Mouse (Mus musculus) intestine, embryonic 14.5 days (tissue): Measurements from ENCODE around the gene Stn1. TPM values are rescaled to one million over a fixed set of nuclear protein-coding genes. Genes with fewer than 3 reads are reported as not detected.
"Not testable (repeated sequence)": the region's sequence is repeated elsewhere in the genome, so short reads cannot be mapped to it uniquely, and the experiment has no call there.

Experiments
- ATAC-seq: fragments of 200-750 bp; cut with Nextera tagmentation; replicated peaks from 2 replicates; pipeline ENCODE4 v1.8.0; 2017; ENCODE audit warnings: low read depth, moderate number of reproducible peaks, moderate TSS enrichment, moderate library complexity; ENCODE audit not compliant: low FRiP score, low TSS enrichment
- DNase-seq: peaks from one replicate; pipeline ENCODE4 v3.0.0-alpha.2; 2018; ENCODE audit warnings: low spot score
- H3K27ac ChIP-seq: fragments of 300-500 bp; sonication (generic); 2 replicates; pipeline ENCODE4 v1.5.1; 2014; ENCODE audit warnings: low read depth, mild to moderate bottlenecking, control low read depth
- H3K27me3 ChIP-seq: fragments of 300-500 bp; sonication (generic); replicated peaks from 2 replicates; pipeline ENCODE4 v1.6.1; 2014; ENCODE audit warnings: low read length, control low read depth; ENCODE audit not compliant: control insufficient read depth, insufficient read depth
- H3K36me3 ChIP-seq: fragments of 300-500 bp; sonication (generic); 2 replicates; pipeline ENCODE4 v1.6.1; 2014; ENCODE audit warnings: low read length, control low read depth; ENCODE audit not compliant: control insufficient read depth, insufficient read depth
- H3K4me1 ChIP-seq: fragments of 300-500 bp; sonication (generic); replicated peaks from 2 replicates; pipeline ENCODE4 v1.6.1; 2014; ENCODE audit warnings: low read length, control low read depth, mixed read lengths; ENCODE audit not compliant: control insufficient read depth, insufficient read depth
- H3K4me2 ChIP-seq: fragments of 300-500 bp; sonication (generic); 2 replicates; pipeline ENCODE4 v1.6.1; 2014; ENCODE audit warnings: low read length
- H3K4me3 ChIP-seq: fragments of 300-500 bp; sonication (generic); 2 replicates; pipeline ENCODE4 v1.5.1; 2014; ENCODE audit warnings: low read depth, low read length, control low read depth, mixed read lengths
- H3K9ac ChIP-seq: fragments of 300-500 bp; sonication (generic); 2 replicates; pipeline ENCODE4 v1.6.1; 2014; ENCODE audit warnings: mild to moderate bottlenecking, low read length
- H3K9me3 ChIP-seq: fragments of 300-500 bp; sonication (generic); 2 replicates; pipeline ENCODE4 v1.6.1; 2016; ENCODE audit warnings: low read length, control low read depth; ENCODE audit not compliant: control insufficient read depth
- WGBS: fragments of 180-500 bp; shearing (Covaris S2); extraction: QIAGEN DNeasy Blood & Tissue Kit; methylation state at CpG from one replicate; pipeline ENCODE4 v1.1.7; 2014; 5-methylcytosine and 5-hydroxymethylcytosine counted together
- polyA plus RNA-seq: library from polyadenylated mRNA; unstranded; fragments of >200 nt; fragmentation: Nextera tagmentation; extraction: Ambion mirVana; gene quantifications from 2 replicates; pipeline ENCODE4 v1.2.1, GENCODE M21; 2014

The Stn1 gene
- 53.5 and 60.1 TPM in 2 replicates for polyA plus RNA-seq

GRCm38 (mm10) chr19:47537300-47537792 is at the start of gene Stn1:
Stn1 (minus strand) TSS chr19:47537507.
- 2% methylated on average over 10 of the region's 10 CpGs for WGBS
- H3K27me3 ChIP-seq = no peaks in the 10 kb centered on the region
- peak within 1 kb of the TSS; percentile 63 for H3K4me3 ChIP-seq
- peaks cover 7% of the 10 kb centered on the region; the same call in 1 of the 2 replicates for H3K36me3 ChIP-seq
- H3K9ac ChIP-seq = peak within 1 kb of the TSS; percentile 73
- H3K4me2 ChIP-seq = peak within 1 kb of the TSS; percentile 84
- peaks cover 33% of the 10 kb centered on the region for H3K4me1 ChIP-seq
- ATAC-seq = peak; percentile 11; the same call in 1 of the 2 replicates
- 0 out of 2 replicates have a peak, but pooled peaks cover 2% of the 10 kb centered on the region for H3K9me3 ChIP-seq
- peak; percentile 64 for DNase-seq
- H3K27ac ChIP-seq = peak within 1 kb of the TSS; percentile 92

- 87% methylated on average over 1 of the region's 1 CpGs for WGBS
- H3K4me2 ChIP-seq = no peak overlapping the region
- no peaks in the 10 kb centered on the region for H3K9me3 ChIP-seq
- no peaks in the 10 kb centered on the region for H3K27me3 ChIP-seq
- no peak overlapping the region for H3K27ac ChIP-seq
- DNase-seq (no peak), ATAC-seq (no peak)
- H3K4me1 ChIP-seq = peaks cover 21% of the 10 kb centered on the region
- no peak overlapping the region for H3K9ac ChIP-seq
- H3K4me3 ChIP-seq = no peak overlapping the region
- H3K36me3 ChIP-seq = no peaks in the 10 kb centered on the region
These were observed 49.7 kb upstream of the Stn1 start for GRCm38 (mm10) chr19:47587009-47587408.

- Histone ChIP-seq H3K4me3 (no peak overlapping the region), H3K36me3 (no peaks in the 10 kb centered on the region), H3K4me2 (no peak overlapping the region), H3K9me3 (no peaks in the 10 kb centered on the region), H3K27me3 (no peaks in the 10 kb centered on the region), H3K9ac (no peak overlapping the region), H3K27ac (no peak overlapping the region), H3K4me1 (peaks cover 34% of the 10 kb centered on the region)
- ATAC-seq (no peak), DNase-seq (no peak)
- WGBS = 94% methylated on average over 1 of the region's 1 CpGs
These were observed 48.5 kb upstream of the Stn1 start for GRCm38 (mm10) chr19:47585772-47586171.

GRCm38 (mm10) chr19:47579788-47580631 is 42.7 kb upstream of the Stn1 start:
- ATAC-seq = peak; percentile 70
- WGBS = under 1% methylated on average over 73 of the region's 96 CpGs

GRCm38 (mm10) chr19:47579225-47579787 is 42.0 kb upstream of the Stn1 start, which contains the start of gene Slk:
Slk (plus strand) TSS chr19:47579678.
- Histone ChIP-seq H3K4me2 (peak within 1 kb of the TSS; percentile 85), H3K36me3 (no peaks in the 10 kb centered on the region), H3K9ac (peak within 1 kb of the TSS; percentile 97), H3K27ac (peak within 1 kb of the TSS; percentile 97), H3K9me3 (no peaks in the 10 kb centered on the region), H3K27me3 (no peaks in the 10 kb centered on the region), H3K4me1 (peaks cover 16% of the 10 kb centered on the region), H3K4me3 (peak within 1 kb of the TSS; percentile 90)
- under 1% methylated on average over 83 of the region's 83 CpGs for WGBS
- DNase-seq (peak; percentile 92), ATAC-seq (peak; percentile 90)

More at GRCm38 (mm10) chr19:47579788-47580631, 42.7 kb upstream of the Stn1 start:
- DNase-seq = peak; percentile 78
- H3K27ac ChIP-seq = peak overlapping the region; percentile 97
- H3K9ac ChIP-seq = peak overlapping the region; percentile 97
- H3K36me3 ChIP-seq = no peaks in the 10 kb centered on the region
- H3K4me2 ChIP-seq = peak overlapping the region; percentile 85
- H3K9me3 ChIP-seq = no peaks in the 10 kb centered on the region
- H3K27me3 ChIP-seq = no peaks in the 10 kb centered on the region
- H3K4me3 ChIP-seq = peak overlapping the region; percentile 90
- peaks cover 22% of the 10 kb centered on the region for H3K4me1 ChIP-seq

- Histone ChIP-seq H3K4me2 (peak overlapping the region; percentile 85), H3K27ac (peak overlapping the region; percentile 97), H3K9ac (peak overlapping the region; percentile 97), H3K36me3 (no peaks in the 10 kb centered on the region), H3K4me3 (peak overlapping the region; percentile 90), H3K4me1 (peaks cover 16% of the 10 kb centered on the region), H3K27me3 (no peaks in the 10 kb centered on the region), H3K9me3 (no peaks in the 10 kb centered on the region)
- ATAC-seq (peak; percentile 36), DNase-seq (no peak)
- WGBS = 15% methylated on average over 13 of the region's 13 CpGs
These were observed 41.4 kb upstream of the Stn1 start for GRCm38 (mm10) chr19:47578581-47579224.

- Histone ChIP-seq H3K4me1 (no peaks in the 10 kb centered on the region), H3K4me2 (no peak overlapping the region), H3K36me3 (no peaks in the 10 kb centered on the region), H3K4me3 (no peak overlapping the region), H3K27me3 (no peaks in the 10 kb centered on the region), H3K27ac (no peak overlapping the region), H3K9me3 (no peaks in the 10 kb centered on the region), H3K9ac (no peak overlapping the region)
- DNase-seq (no peak), ATAC-seq (no peak)
- 84% methylated on average over 3 of the region's 3 CpGs for WGBS
These were observed 36.4 kb upstream of the Stn1 start for GRCm38 (mm10) chr19:47573718-47574117.

GRCm38 (mm10) chr19:47571981-47572380 is 34.7 kb upstream of the Stn1 start:
- ATAC-seq, H3K9me3 ChIP-seq, DNase-seq, H3K4me1 ChIP-seq, H3K36me3 ChIP-seq, H3K4me2 ChIP-seq, H3K9ac ChIP-seq, H3K27ac ChIP-seq, H3K4me3 ChIP-seq, H3K27me3 ChIP-seq: not testable (repeated sequence)
- 76% methylated on average over 4 of the region's 4 CpGs for WGBS
